Mouse (Mus musculus) kidney, adult 9 months (tissue): ENCODE measurements around the gene Fstl4.

Source experiments
- DNase-seq: peaks from one replicate; pipeline ENCODE4 v3.0.0; 2022

Fstl4 gene

GRCm38 (mm10) chr11:52773073-52773472 is 8.6 kb downstream of the Fstl4 start:
- no peak for DNase-seq

GRCm38 (mm10) chr11:52775291-52775690 is 10.9 kb downstream of the Fstl4 start:
- no peak for DNase-seq

DNA sequence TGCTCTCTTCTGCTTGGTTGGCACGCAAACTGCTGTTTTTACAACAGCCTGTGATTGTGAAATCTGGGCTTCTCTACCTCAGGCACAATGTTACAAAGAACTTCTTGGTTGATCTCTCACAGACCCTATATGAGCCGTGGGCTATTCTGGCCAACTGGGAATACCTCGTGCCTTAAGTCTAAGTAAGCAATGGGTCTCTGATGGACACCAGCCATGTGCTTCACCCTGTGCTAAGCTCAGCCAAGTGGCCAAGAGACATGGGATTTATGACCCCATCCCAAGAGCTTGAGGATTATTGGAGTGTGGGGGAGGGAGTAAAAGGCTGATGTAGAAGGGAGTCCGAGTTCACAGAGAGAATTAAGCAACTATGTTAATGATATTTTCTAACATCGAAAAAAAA is 18.0 kb downstream of the Fstl4 start:
- DNase-seq = no peak

DNA sequence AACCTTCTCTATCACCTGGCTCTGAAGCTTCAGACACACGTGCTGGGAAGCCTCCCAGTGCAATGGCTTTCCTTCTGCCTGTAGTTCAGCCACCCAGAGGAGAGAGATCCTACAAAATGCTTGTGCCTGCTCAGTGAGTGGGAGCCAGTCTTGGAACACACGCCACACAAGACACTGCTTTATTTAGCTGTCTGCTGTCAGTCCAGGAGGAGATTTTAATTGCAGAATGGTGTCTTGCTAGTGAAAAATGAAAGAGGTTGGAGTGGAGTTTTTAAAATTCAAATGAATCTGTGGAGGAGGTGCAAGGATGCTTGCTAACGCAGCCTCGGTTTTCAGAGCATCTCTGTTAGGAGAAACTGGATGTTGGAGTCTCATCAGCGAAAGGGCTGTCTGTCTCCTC is 29.9 kb downstream of the Fstl4 start:
- DNase-seq = no peak

DNA sequence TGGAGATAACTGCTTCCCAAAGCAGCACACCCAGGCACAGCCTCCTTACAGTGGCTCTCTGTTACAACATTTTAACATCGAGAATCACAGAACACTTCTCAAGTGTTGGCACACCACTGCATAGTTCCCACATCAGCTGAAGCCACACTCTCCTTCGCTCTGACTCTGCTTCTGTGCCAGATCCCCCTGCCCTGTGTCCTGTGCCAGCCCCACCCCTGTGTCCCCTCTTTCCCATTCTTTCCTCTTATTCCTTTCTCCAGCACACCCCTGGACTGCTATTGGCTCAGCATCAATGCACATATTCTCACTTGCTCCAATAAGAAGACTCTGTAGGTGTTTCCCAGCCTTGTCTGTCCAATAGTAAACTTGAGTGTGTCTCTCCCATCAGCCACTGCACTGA is 45.1 kb downstream of the Fstl4 start:
- DNase-seq = no peak

- DNase-seq = no peak
Observed at GRCm38 (mm10) chr11:52816004-52816403, 51.6 kb downstream of the Fstl4 start.

DNA sequence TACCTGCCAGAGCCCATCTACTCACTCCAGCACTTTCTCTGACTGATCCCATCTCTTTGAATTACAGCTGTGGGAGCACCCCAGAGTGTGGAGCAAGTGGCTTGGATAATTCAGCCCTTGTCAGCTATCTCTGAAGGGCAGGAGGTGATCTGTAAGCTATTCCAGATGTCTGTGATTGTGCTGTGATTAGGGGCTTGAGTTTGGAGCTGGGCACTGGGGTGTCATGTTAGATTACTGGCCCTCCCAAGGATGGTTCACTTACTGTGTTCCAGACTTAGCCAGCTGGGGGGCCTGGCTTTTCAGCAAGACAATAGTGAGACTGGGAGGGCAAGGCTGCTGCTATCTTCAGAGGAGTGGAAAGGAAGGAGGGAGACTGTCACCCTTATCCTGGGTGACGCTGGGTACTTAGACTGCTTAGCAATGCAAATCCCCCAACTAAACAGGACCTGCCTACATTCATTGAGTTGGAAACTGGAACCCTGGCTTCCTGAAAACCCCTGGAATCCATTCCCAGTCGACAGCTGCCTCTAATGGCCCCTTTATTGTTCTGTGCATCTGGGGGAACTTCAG is 56.0 kb downstream of the Fstl4 start:
- DNase-seq = no peak

DNA sequence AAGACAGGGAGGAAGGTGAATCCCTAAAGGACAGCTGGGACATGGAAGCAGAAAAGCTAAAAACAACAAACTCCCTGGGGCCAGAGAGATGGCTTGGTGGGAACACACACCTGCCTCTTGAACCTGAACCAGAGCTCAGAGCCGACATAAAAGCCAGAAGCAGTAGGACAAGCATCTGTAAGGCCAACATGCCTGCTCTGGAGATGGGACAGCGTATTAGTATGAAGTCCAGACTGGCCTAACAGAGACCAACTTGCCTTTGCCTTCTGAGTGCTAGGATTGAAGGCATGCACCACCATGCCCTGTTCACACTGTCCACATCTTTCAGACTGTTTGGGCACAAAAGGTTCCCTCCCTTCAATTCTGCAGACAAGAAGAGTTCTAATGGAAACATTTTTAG is 62.2 kb downstream of the Fstl4 start:
- DNase-seq = no peak

GRCm38 (mm10) chr11:52831631-52832310 is 67.3 kb downstream of the Fstl4 start:
- DNase-seq = no peak

DNA sequence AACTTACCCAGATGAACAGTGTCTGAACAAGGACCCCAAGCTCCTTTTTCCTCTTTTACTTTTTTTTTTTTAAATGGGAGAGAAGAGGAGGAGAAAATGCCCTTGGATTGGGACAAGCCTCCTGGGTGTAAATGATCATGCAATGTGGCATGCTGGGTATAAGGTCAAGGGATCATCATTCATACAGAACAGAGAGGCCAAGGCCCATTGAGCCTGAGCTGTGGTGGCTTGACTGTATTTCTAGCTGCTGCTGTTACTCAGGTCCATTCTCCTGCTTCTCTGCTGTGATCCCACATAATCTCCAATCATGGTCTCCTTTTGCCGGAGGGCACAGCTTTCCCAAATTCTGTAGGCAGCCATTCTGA is 67.9 kb downstream of the Fstl4 start:
- DNase-seq = no peak

DNA sequence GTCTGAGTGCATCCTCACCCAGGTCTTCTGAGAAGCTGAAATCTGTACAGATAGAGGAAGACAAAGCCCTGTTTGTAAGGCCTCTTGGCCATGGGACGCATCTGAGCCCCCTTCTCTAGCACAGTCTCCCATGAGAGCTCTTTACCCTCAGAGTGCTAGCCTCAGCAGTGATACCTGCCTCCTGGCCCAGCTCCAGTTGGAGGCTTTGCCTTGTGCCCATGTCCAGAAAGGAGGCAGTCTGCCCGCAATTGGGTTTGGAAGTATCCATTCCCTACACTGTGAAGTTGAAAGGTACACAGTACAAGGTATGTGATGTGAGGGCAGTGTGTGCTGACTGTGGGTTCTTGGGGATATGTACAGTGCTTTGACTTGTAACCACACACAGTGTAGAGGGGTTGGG is 84.3 kb downstream of the Fstl4 start:
- DNase-seq = no peak

- no peak for DNase-seq
Observed at GRCm38 (mm10) chr11:52850071-52850470, 85.6 kb downstream of the Fstl4 start.

GRCm38 (mm10) chr11:52872846-52873512 is 108.5 kb downstream of the Fstl4 start:
- no peak for DNase-seq

GRCm38 (mm10) chr11:52875916-52876765 is 111.7 kb downstream of the Fstl4 start:
- DNase-seq = no peak

DNA sequence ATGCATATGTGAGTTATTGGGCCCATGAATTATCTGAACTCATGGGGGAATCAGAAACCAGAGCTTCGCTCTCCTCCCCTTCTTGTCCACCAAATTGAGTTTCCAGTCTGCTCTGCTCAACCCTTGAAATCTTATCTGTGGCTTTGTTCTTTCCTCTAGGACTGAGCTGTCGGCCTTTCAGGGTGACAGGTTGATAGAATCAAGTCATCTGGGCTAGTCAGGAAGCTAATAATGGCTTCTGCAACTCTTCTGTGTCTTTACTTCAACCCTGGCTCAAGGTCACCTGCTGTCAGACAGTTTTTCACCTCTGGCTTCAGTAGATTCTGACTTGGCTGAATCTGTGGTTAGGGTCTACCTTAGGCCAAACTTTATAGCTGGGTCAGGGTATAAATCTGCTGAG is 113.2 kb downstream of the Fstl4 start:
- no peak for DNase-seq

DNA sequence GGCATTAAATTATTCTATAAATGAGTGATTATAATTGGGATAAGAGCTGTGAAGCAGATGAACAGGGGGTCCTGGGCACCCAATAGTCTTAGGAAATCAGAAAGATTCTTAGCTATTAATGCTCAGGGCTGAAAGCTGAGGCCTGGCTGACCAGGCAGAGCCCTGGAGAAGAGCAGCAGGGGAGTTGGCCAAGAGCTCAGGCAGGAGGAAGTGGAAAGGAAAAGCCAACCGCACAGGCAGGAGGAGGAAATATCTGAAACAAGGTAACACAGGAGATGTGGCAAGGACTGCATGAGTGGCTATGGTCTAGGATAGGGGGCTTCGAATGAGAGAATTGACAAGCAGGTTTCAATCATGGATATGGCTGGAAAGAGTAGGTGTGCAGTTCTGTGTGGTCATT is 115.5 kb downstream of the Fstl4 start:
- no peak for DNase-seq

- no peak for DNase-seq
Observed at GRCm38 (mm10) chr11:52886559-52887303, 122.3 kb downstream of the Fstl4 start.

DNA sequence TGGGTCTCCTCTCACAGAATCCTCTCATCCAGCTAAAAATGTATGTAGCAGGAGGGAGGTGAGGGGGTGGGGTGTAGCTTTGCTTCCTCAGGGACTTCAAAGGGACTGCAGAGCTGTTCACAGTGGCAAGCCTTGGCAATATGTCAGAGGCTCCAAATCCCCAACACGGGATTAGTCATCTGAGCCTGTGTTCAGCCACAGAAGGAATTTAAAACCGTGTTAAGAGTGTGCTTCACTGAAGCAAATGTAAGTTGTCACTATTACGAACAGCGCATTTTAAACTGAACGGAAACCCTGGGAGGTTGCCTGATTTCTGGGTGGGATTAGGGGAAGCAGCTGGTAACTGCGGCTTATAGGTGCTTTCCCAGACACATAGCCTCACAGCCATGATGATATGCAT is 123.7 kb downstream of the Fstl4 start:
- no peak for DNase-seq

DNA sequence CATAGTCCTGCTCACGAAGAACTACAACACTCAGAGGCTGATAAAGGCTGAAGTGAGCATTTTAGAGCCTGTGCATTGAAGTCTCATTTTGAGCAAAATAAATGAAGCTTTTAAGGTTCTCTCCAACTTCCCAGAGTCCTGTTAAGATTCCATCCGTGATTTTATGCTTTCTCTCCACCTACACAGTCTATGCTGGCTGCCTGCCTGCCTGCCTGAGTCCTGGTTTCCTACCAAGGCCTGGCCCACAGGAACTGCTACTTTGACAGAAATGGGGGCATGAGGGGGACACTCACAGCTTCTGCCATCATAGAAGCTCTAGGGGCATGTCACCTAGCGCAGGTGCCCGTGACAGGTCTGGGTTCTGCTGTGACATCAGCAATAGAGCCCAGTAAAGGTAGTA is 125.1 kb downstream of the Fstl4 start:
- no peak for DNase-seq

DNA sequence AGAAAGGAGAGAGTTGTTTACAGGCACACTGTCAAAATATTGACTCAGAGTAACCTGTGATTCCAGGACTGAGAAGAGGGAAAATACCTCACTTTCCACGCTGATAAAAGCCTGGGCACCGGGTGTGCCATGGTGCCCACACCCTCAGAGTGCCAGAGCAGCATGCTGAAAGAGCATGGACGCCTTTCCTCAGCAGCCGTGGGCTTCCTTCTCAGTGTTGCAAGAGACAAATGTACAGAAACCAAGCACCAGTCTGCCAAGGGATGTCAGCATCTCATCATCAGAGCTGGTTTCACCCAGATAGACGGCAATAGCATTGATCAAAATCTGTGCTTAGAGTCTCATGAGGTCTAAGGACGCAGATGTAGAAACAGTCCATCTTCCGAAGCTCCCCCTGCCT is 125.7 kb downstream of the Fstl4 start:
- no peak for DNase-seq

GRCm38 (mm10) chr11:52904101-52904500 is 139.7 kb downstream of the Fstl4 start:
- DNase-seq = no peak

DNA sequence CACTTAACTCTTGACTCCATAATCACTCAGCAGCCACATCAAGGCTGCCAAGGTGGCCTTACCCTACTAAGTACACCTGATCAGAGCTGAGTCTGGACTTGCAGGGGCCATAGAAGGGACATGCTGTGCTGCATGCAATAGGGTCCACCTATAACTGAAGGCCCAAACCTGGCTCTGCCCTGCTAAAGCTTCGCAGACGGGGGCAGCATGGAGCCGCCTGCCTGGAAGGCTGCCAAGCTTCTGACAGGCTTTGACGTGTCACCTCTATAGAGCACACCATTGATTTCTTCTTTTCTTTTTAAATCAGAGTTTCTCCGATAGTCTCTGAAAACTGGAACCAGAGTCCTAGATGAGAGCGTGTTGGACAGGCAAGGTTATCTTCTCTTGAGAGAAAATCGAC is 146.4 kb downstream of the Fstl4 start:
- no peak for DNase-seq

- DNase-seq = no peak
Observed at GRCm38 (mm10) chr11:52914431-52914830, 150.0 kb downstream of the Fstl4 start.
